Mouse (Mus musculus): ENCODE measurements around the gene Nxf3. TPM values are rescaled to one million over a fixed set of nuclear protein-coding genes. Genes with fewer than 3 reads are reported as not detected.
A peak's percentile ranks its signal among the peaks of the same experiment; 100 is the strongest.
"Not testable (repeated sequence)": the region's sequence is repeated elsewhere in the genome, so short reads cannot be mapped to it uniquely, and the experiment has no call there.

Gene Nxf3
- not detected for total RNA-seq (2021)
- long read RNA-seq, experiment 1: 0 reads
- long read RNA-seq, experiment 2: 0 reads

GRCm38 (mm10) chrX:136085155-136085554 lies at the start of gene Nxf3:
TSS of gene Nxf3 (minus strand) at chrX:136085255.
- intact Hi-C loops (cut with DNase I): no loop called here
- no peak for DNase-seq

- peak in 1 of 2 experiments; percentile 12 for DNase-seq
- intact Hi-C loops (cut with DNase I): no loop called here
These were observed 42.6 kb upstream of the Nxf3 start for GRCm38 (mm10) chrX:136127744-136128064.

GRCm38 (mm10) chrX:136127038-136127743 lies 42.1 kb upstream of the Nxf3 start:
- no peak for DNase-seq
- intact Hi-C loops (cut with DNase I): no loop called here

GRCm38 (mm10) chrX:136115419-136115961 lies 30.4 kb upstream of the Nxf3 start:
- intact Hi-C loops (cut with DNase I): loop anchor here (10.0 kb wide), 1 partner anchor 71 kb away; no protein-coding TSS in a partner anchor
- no peak for DNase-seq

GRCm38 (mm10) chrX:136115015-136115414 lies 30.0 kb upstream of the Nxf3 start:
- DNase-seq: no peak
- intact Hi-C loops (cut with DNase I): loop anchor here (10.0 kb wide), 1 partner anchor 70 kb away; no protein-coding TSS in a partner anchor

GRCm38 (mm10) chrX:136107942-136108341 lies 22.9 kb upstream of the Nxf3 start:
- intact Hi-C loops (cut with DNase I): no loop called here
- DNase-seq: no peak

- intact Hi-C loops (cut with DNase I): no loop called here
- DNase-seq: no peak
These were observed 19.7 kb upstream of the Nxf3 start for GRCm38 (mm10) chrX:136104724-136105088.

- intact Hi-C loops (cut with DNase I): no loop called here
- no peak for DNase-seq
These were observed 19.1 kb upstream of the Nxf3 start for GRCm38 (mm10) chrX:136104046-136104723.

GRCm38 (mm10) chrX:136094421-136094820 lies 9.4 kb upstream of the Nxf3 start:
- no peak for DNase-seq
- intact Hi-C loops (cut with DNase I): no loop called here

- intact Hi-C loops (cut with DNase I): no loop called here
- no peak for DNase-seq
These were observed 7.6 kb upstream of the Nxf3 start for GRCm38 (mm10) chrX:136092497-136093279.

GRCm38 (mm10) chrX:136068020-136068419 lies 17.0 kb downstream of the Nxf3 start, which contains the start of gene Bex2:
TSS of gene Bex2 (minus strand) at chrX:136068236.
- DNase-seq; intact Hi-C loops (cut with DNase I): not testable (repeated sequence)

- intact Hi-C loops (cut with DNase I); DNase-seq: not testable (repeated sequence)
These were observed 17.7 kb downstream of the Nxf3 start for GRCm38 (mm10) chrX:136067201-136067991.

- intact Hi-C loops (cut with DNase I): no loop called here
- DNase-seq: no peak
These were observed 24.4 kb downstream of the Nxf3 start for GRCm38 (mm10) chrX:136060698-136061097.

- intact Hi-C loops (cut with DNase I): no loop called here
These were observed 33.8 kb downstream of the Nxf3 start for GRCm38 (mm10) chrX:136051219-136051618.

GRCm38 (mm10) chrX:136047528-136047927 lies 37.5 kb downstream of the Nxf3 start:
- DNase-seq: peak in 1 of 2 experiments; percentile 10
- intact Hi-C loops (cut with DNase I): loop anchor here (5.0 to 10.0 kb wide), 2 partner anchors 67 to 275 kb away; no protein-coding TSS in a partner anchor

More at GRCm38 (mm10) chrX:136051219-136051618, 33.8 kb downstream of the Nxf3 start:
- DNase-seq: no peak

GRCm38 (mm10) chrX:136043726-136044125 lies 41.3 kb downstream of the Nxf3 start:
- intact Hi-C loops (cut with DNase I): loop anchor here (10.0 kb wide), 1 partner anchor 71 kb away; no protein-coding TSS in a partner anchor

GRCm38 (mm10) chrX:136032799-136033763 lies 52.0 kb downstream of the Nxf3 start, which contains the start of gene Arxes1:
TSS of gene Arxes1 (plus strand) at chrX:136033367.
- DNase-seq; intact Hi-C loops (cut with DNase I): not testable (repeated sequence)

More at GRCm38 (mm10) chrX:136043726-136044125, 41.3 kb downstream of the Nxf3 start:
- no peak for DNase-seq

GRCm38 (mm10) chrX:136030331-136030730 lies 54.7 kb downstream of the Nxf3 start:
- no peak for DNase-seq
- intact Hi-C loops (cut with DNase I): no loop called here

Measured in gastrocnemius, postnatal 36 days (tissue).